Mouse (Mus musculus): ENCODE results near the gene Chrm3. TPM values are rescaled to one million over a fixed set of nuclear protein-coding genes. Genes with fewer than 3 reads are reported as not detected.

Chrm3 gene
- polyA plus RNA-seq, 1 experiment from 2014 or later, result 1.6 TPM

DNA sequence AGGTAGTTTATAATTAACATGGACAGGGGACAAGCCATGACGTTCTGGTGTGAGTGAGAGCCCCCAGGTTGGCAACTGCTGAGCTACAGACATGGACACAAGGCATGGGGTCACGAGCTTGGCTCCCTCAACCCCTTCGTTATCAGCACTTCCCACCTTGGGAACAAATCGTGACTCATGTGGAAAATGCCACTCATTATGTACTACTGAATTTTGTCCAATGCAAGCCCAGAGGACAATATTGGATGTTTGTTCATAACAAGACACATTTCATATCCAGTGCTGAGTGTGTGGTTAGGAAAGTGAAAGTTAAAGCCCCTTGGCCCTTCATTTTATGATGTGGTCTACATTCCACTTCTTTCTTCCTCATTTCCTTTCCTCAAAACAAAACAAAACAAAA is 140.2 kb downstream of the Chrm3 start:
- Histone ChIP-seq H3K4me3 (no peak overlapping the region), H3K9me3 (no peaks in the 10 kb centered on the region), H3K4me2 (no peak overlapping the region), H3K36me3 (no peaks in the 10 kb centered on the region), H3K4me1 (replicated peaks) (no peaks in the 10 kb centered on the region), H3K27ac (replicated peaks) (no peak overlapping the region), H3K27me3 (no peaks in the 10 kb centered on the region), H3K9ac (no peak overlapping the region)
- ATAC-seq (ENCODE audit: low read depth), result no peak
- 81% methylated on average over 4 of the region's 4 CpGs for WGBS

DNA sequence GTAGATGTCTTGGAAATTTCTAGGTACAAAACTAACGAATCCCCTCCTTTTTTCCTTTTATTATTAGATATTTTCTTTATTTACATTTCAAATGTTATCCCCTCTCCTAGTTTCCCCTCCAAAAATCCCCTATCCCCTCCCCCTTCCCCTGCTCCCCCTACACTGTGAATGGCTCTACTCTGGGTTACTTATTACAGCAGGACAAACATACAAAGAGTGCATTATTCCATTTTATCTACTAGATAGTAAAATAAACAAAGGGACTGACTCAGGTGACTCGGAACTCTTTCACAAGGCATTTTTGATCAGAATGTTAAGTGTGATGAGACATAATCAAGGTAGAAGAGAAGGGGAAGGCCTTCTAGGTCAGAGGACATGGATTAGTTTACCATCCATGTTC is 148.5 kb downstream of the Chrm3 start:
- Histone ChIP-seq H3K4me3 (no peak overlapping the region), H3K9ac (no peak overlapping the region), H3K4me1 (replicated peaks) (no peaks in the 10 kb centered on the region), H3K36me3 (no peaks in the 10 kb centered on the region), H3K27me3 (no peaks in the 10 kb centered on the region), H3K9me3 (no peaks in the 10 kb centered on the region), H3K27ac (replicated peaks) (no peak overlapping the region), H3K4me2 (no peak overlapping the region)
- WGBS, result 85% methylated on average over 2 of the region's 2 CpGs
- no peak for ATAC-seq (ENCODE audit: low read depth)

- 67% methylated on average over 1 of the region's 1 CpGs for WGBS
- H3K27ac ChIP-seq (replicated peaks), result no peak overlapping the region
Measured at GRCm38 (mm10) chr13:10210522-10211244, 150.0 kb downstream of the Chrm3 start.

DNA sequence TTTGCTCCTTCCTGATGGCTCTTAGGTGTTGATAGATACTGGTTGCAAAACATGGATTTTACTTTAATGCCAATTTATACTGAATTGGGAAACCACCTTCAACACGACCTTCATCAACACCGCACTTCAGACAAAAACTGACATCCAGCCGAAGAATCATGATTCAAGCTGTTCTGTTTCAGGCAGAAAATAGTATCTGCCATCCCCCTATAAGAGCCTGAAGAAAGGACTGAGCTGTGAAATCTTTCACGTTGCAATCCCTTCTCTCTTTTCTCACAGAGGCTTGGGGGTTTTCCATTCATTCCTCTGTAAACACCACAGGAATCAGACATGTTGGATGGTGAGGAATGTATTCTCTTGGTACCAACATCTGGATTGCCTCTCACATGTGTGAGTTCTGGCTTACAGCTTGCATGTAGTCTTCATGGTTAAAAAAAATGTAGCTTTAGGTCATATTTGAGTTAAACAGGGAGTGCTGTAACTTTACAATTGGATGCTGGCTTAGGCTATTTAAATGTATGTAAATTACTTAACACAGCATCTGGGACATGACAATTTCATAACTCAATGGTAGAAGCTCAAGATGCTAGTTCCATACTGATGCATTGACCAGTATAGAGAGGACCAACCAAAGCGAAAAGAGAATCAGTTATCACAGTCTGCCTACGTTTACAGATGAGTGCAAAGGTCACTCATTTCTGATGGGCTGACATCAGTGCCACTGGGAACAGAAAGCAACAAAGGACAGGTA is 161.3 kb downstream of the Chrm3 start:
- Histone ChIP-seq H3K27me3 (no peaks in the 10 kb centered on the region), H3K36me3 (no peaks in the 10 kb centered on the region), H3K4me2 (no peak overlapping the region), H3K4me3 (no peak overlapping the region), H3K9ac (no peak overlapping the region), H3K27ac (replicated peaks) (no peak overlapping the region), H3K9me3 (no peaks in the 10 kb centered on the region), H3K4me1 (replicated peaks) (no peaks in the 10 kb centered on the region)
- ATAC-seq (ENCODE audit: low read depth), result no peak
- WGBS, result 86% methylated on average over 6 of the region's 6 CpGs

More at GRCm38 (mm10) chr13:10210522-10211244, 150.0 kb downstream of the Chrm3 start:
- Histone ChIP-seq H3K4me1 (replicated peaks) (no peaks in the 10 kb centered on the region), H3K9ac (no peak overlapping the region), H3K9me3 (no peaks in the 10 kb centered on the region), H3K4me2 (no peak overlapping the region), H3K36me3 (no peaks in the 10 kb centered on the region), H3K4me3 (no peak overlapping the region), H3K27me3 (no peaks in the 10 kb centered on the region)
- no peak for ATAC-seq (ENCODE audit: low read depth)

DNA sequence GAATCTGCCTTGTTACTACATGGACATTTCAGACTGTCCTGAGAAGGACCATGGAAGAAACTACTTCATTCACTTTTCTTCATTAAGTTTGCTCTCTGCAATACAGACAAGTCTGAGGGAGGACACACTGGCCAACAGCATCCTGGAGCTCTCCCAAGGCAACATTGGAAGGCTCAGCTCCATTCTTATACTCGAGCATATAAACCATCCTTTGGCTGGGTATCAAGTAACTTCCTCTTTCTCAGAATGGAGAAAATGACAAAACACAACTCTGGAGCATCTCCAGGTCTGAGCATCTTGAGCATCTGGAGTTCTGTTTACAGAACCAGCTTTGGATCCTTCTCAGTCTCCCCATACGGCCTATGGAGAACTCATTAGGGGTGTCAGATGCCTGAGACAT is 170.8 kb downstream of the Chrm3 start:
- no peak for ATAC-seq (ENCODE audit: low read depth)

DNA sequence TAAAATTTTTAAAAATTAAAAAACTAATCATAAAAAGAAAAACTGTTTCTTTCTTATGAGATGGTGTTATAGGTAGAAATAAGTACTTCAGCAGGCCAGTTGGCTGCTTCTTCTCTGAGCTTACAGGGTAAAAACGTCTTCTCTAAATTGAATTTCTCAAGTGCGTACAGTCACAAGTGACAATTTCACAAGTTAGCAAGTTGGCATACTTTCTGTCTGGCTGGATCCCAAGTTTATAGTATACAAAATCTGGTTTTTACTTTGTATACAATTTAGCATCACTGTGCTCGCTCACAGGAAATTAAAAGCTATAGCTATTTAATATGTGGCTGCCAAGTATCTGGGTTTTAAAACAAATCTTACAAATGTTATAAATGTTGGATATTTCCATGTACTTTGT is 172.7 kb downstream of the Chrm3 start:
- no peaks in the 10 kb centered on the region for H3K9me3 ChIP-seq
- no peaks in the 10 kb centered on the region for H3K27me3 ChIP-seq
- no peak overlapping the region for H3K27ac ChIP-seq (replicated peaks)
- H3K9ac ChIP-seq, result no peak overlapping the region
- H3K4me1 ChIP-seq (replicated peaks), result no peaks in the 10 kb centered on the region
- H3K4me3 ChIP-seq, result no peak overlapping the region
- H3K36me3 ChIP-seq, result no peaks in the 10 kb centered on the region
- H3K4me2 ChIP-seq, result no peak overlapping the region
- 90% methylated on average over 3 of the region's 3 CpGs for WGBS
- no peak for ATAC-seq (ENCODE audit: low read depth)

More for the DNA sequence above, 170.8 kb downstream of the Chrm3 start:
- Histone ChIP-seq H3K27me3 (no peaks in the 10 kb centered on the region), H3K36me3 (no peaks in the 10 kb centered on the region), H3K9ac (no peak overlapping the region), H3K4me1 (replicated peaks) (no peaks in the 10 kb centered on the region), H3K27ac (replicated peaks) (no peak overlapping the region), H3K4me3 (no peak overlapping the region), H3K9me3 (no peaks in the 10 kb centered on the region), H3K4me2 (no peak overlapping the region)
- WGBS, result 72% methylated on average over 2 of the region's 2 CpGs

GRCm38 (mm10) chr13:10183837-10184236 is 176.8 kb downstream of the Chrm3 start:
- Histone ChIP-seq H3K9ac (no peak overlapping the region), H3K4me3 (no peak overlapping the region), H3K4me2 (no peak overlapping the region), H3K27ac (replicated peaks) (no peak overlapping the region), H3K4me1 (replicated peaks) (no peaks in the 10 kb centered on the region), H3K27me3 (no peaks in the 10 kb centered on the region), H3K9me3 (no peaks in the 10 kb centered on the region), H3K36me3 (no peaks in the 10 kb centered on the region)
- no peak for ATAC-seq (ENCODE audit: low read depth)
- 90% methylated on average over 4 of the region's 4 CpGs for WGBS

DNA sequence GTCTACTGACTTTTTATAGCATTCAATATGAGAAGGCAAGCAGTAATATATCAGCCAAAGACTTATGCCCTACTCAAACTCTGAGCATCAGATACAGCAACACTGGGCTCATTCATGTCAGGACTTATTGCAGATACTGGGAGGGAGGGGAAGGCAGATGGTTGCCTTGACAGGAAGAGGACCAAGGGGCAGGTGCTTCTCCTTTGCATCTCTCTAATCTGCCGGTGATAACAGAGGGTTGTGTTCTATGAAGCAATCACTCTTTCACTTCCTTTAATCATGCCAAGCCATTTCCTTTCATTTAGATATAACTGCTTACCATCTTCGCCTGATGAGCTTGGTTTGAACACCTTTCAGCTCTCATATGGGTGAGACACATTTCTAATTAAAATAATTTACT is 177.9 kb downstream of the Chrm3 start:
- H3K9ac ChIP-seq, result no peak overlapping the region
- ATAC-seq (ENCODE audit: low read depth), result no peak
- H3K27me3 ChIP-seq, result no peaks in the 10 kb centered on the region
- H3K36me3 ChIP-seq, result no peaks in the 10 kb centered on the region
- no peak overlapping the region for H3K4me2 ChIP-seq
- no peaks in the 10 kb centered on the region for H3K9me3 ChIP-seq
- H3K4me3 ChIP-seq, result no peak overlapping the region
- H3K4me1 ChIP-seq (replicated peaks), result no peaks in the 10 kb centered on the region
- 66% methylated on average over 2 of the region's 2 CpGs for WGBS
- no peak overlapping the region for H3K27ac ChIP-seq (replicated peaks)

GRCm38 (mm10) chr13:10170529-10170928 is 190.1 kb downstream of the Chrm3 start:
- H3K9ac ChIP-seq, result no peak overlapping the region
- no peak overlapping the region for H3K27ac ChIP-seq (replicated peaks)
- no peak overlapping the region for H3K4me2 ChIP-seq
- no peaks in the 10 kb centered on the region for H3K4me1 ChIP-seq (replicated peaks)
- H3K27me3 ChIP-seq, result no peaks in the 10 kb centered on the region
- no peaks in the 10 kb centered on the region for H3K36me3 ChIP-seq
- H3K9me3 ChIP-seq, result no peaks in the 10 kb centered on the region
- no peak for ATAC-seq (ENCODE audit: low read depth)
- no peak overlapping the region for H3K4me3 ChIP-seq
- 88% methylated on average over 2 of the region's 2 CpGs for WGBS

DNA sequence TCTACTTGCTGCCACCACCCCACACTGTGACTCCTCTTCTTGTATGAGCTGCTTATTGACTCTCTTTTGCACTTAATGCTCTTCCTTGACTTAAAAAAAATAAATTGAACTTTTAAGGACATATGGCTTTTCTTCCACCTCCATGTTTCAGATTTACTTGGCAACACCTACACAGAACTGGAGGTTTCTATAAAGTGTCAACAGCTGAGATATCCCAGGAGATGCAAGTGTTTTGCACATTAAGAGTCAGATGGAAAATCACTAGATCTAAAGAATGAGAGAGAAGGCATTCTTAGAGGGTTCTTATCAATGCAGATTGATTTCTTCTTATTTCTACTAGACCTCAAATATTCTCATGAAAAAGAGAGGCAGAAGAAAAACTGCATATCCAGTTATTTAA is 197.3 kb downstream of the Chrm3 start:
- Histone ChIP-seq H3K9ac (no peak overlapping the region), H3K27ac (replicated peaks) (no peak overlapping the region), H3K4me3 (no peak overlapping the region), H3K4me1 (replicated peaks) (no peaks in the 10 kb centered on the region), H3K9me3 (no peaks in the 10 kb centered on the region), H3K4me2 (no peak overlapping the region), H3K36me3 (no peaks in the 10 kb centered on the region), H3K27me3 (no peaks in the 10 kb centered on the region)
- ATAC-seq (ENCODE audit: low read depth), result no peak

DNA sequence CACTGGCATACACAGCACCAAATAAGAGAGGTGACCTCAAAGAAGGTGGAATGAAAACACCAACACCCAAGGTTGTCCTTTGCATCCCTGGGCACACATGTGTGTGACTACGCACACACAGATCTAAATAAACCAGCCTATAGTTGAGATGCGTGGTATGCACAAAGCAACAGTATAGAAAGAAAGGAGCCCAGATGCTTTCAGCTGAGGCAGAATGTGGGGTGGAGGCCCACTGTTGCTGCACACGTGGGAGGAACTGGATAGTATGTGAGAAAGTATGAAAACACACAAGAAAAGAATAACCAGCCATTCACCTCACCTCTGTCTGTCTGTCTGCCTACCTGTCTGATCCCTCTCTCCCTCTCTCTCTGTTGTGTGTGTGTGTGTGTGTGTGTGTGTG is 203.2 kb downstream of the Chrm3 start:
- H3K27me3 ChIP-seq, result no peaks in the 10 kb centered on the region
- H3K9me3 ChIP-seq, result no peaks in the 10 kb centered on the region
- ATAC-seq (ENCODE audit: low read depth), result no peak
- no peak overlapping the region for H3K9ac ChIP-seq
- H3K36me3 ChIP-seq, result no peaks in the 10 kb centered on the region
- no peak overlapping the region for H3K27ac ChIP-seq (replicated peaks)
- no peak overlapping the region for H3K4me3 ChIP-seq
- H3K4me1 ChIP-seq (replicated peaks), result no peaks in the 10 kb centered on the region
- WGBS, result 79% methylated on average over 3 of the region's 3 CpGs
- H3K4me2 ChIP-seq, result no peak overlapping the region

- no peak overlapping the region for H3K9ac ChIP-seq
- no peak overlapping the region for H3K4me2 ChIP-seq
- no peak for ATAC-seq (ENCODE audit: low read depth)
- no peak overlapping the region for H3K27ac ChIP-seq (replicated peaks)
- no peaks in the 10 kb centered on the region for H3K36me3 ChIP-seq
- no peak overlapping the region for H3K4me3 ChIP-seq
- WGBS, result 86% methylated on average over 4 of the region's 4 CpGs
- no peaks in the 10 kb centered on the region for H3K4me1 ChIP-seq (replicated peaks)
- no peaks in the 10 kb centered on the region for H3K27me3 ChIP-seq
- no peaks in the 10 kb centered on the region for H3K9me3 ChIP-seq
Measured at GRCm38 (mm10) chr13:10140573-10140972, 220.1 kb downstream of the Chrm3 start.

GRCm38 (mm10) chr13:10138878-10139277 is 221.8 kb downstream of the Chrm3 start:
- ATAC-seq (ENCODE audit: low read depth), result no peak
- Histone ChIP-seq H3K9ac (no peak overlapping the region), H3K4me2 (no peak overlapping the region), H3K27ac (replicated peaks) (no peak overlapping the region), H3K36me3 (no peaks in the 10 kb centered on the region), H3K27me3 (no peaks in the 10 kb centered on the region), H3K4me3 (no peak overlapping the region), H3K9me3 (no peaks in the 10 kb centered on the region), H3K4me1 (replicated peaks) (no peaks in the 10 kb centered on the region)
- WGBS, result 92% methylated on average over 4 of the region's 4 CpGs
